Mouse (Mus musculus): ENCODE measurements around the gene Cfap97d1. TPM values are rescaled to one million over a fixed set of nuclear protein-coding genes. Genes with fewer than 3 reads are reported as not detected.
A peak's percentile ranks its signal among the peaks of the same experiment; 100 is the strongest.

Cfap97d1 gene
- polyA plus RNA-seq, 1 experiment from 2014 or later: not detected

GRCm38 (mm10) chr11:101953441-101953840 lies 30.6 kb upstream of the Cfap97d1 start:
- H3K9ac ChIP-seq (ENCODE audit: low read length): no peak overlapping the region
- 0 out of 2 replicates have a peak overlapping the region, but pooled peaks have one; percentile 43 for H3K27ac ChIP-seq (ENCODE audit: low read depth)
- H3K9me3 ChIP-seq (ENCODE audit: control insufficient read depth, low read length): no peaks in the 10 kb centered on the region
- no peak overlapping the region for H3K4me3 ChIP-seq (ENCODE audit: low read depth, low read length)
- no peak for ATAC-seq (replicated peaks; ENCODE audit: low FRiP score, low TSS enrichment, low read depth)
- 0 out of 2 replicates have a peak, but pooled peaks cover 4% of the 10 kb centered on the region for H3K27me3 ChIP-seq (replicated peaks; ENCODE audit: control insufficient read depth, insufficient read depth, low read length)
- H3K36me3 ChIP-seq (ENCODE audit: control insufficient read depth, insufficient read depth, low read length): no peaks in the 10 kb centered on the region
- H3K4me2 ChIP-seq (ENCODE audit: low read length): peak overlapping the region; percentile 33; the same call in 1 of the 2 replicates
- no peak for DNase-seq (ENCODE audit: low spot score)
- WGBS: 63% methylated on average over 4 of the region's 4 CpGs
- peaks cover 11% of the 10 kb centered on the region for H3K4me1 ChIP-seq (replicated peaks; ENCODE audit: control insufficient read depth, insufficient read depth, low read length)

- H3K4me2 ChIP-seq (ENCODE audit: low read length): no peak overlapping the region
- peaks cover 9% of the 10 kb centered on the region for H3K4me1 ChIP-seq (replicated peaks; ENCODE audit: control insufficient read depth, insufficient read depth, low read length)
- H3K27me3 ChIP-seq (replicated peaks; ENCODE audit: control insufficient read depth, insufficient read depth, low read length): peaks cover 20% of the 10 kb centered on the region
- no peak overlapping the region for H3K4me3 ChIP-seq (ENCODE audit: low read depth, low read length)
- DNase-seq (ENCODE audit: low spot score) (no peak), ATAC-seq (replicated peaks; ENCODE audit: low FRiP score, low TSS enrichment, low read depth) (no peak)
- no peak overlapping the region for H3K27ac ChIP-seq (ENCODE audit: low read depth)
- no peaks in the 10 kb centered on the region for H3K36me3 ChIP-seq (ENCODE audit: control insufficient read depth, insufficient read depth, low read length)
- no peaks in the 10 kb centered on the region for H3K9me3 ChIP-seq (ENCODE audit: control insufficient read depth, low read length)
- no peak overlapping the region for H3K9ac ChIP-seq (ENCODE audit: low read length)
- WGBS: 65% methylated on average over 5 of the region's 5 CpGs
These were observed 26.6 kb upstream of the Cfap97d1 start for GRCm38 (mm10) chr11:101957476-101957875.

DNA sequence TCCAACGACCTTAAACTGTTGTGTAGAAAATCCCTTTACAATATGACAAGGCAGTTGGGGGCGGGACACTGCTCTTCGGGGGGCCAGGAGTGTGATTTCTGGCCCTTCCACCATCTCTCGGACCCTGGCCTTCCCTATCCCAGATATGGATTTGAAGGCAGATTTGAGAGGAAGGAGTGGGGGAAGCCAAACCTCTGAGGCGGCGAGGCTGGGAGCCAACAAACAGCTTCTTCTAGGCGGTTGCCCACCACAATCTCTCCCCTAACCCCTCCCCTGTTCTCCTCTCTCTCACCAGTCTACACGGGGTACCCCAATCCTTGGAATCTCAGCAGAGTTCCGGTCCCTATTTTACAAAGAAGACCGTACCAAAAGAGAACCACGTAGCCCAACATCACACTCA lies 21.0 kb upstream of the Cfap97d1 start:
- Histone ChIP-seq H3K4me3 (ENCODE audit: low read depth, low read length) (peak overlapping the region; percentile 48; the same call in 1 of the 2 replicates), H3K9ac (ENCODE audit: low read length) (no peak overlapping the region), H3K36me3 (ENCODE audit: control insufficient read depth, insufficient read depth, low read length) (no peaks in the 10 kb centered on the region), H3K27ac (ENCODE audit: low read depth) (no peak overlapping the region), H3K4me2 (ENCODE audit: low read length) (peak overlapping the region; percentile 95), H3K9me3 (ENCODE audit: control insufficient read depth, low read length) (no peaks in the 10 kb centered on the region), H3K4me1 (replicated peaks; ENCODE audit: control insufficient read depth, insufficient read depth, low read length) (peaks cover 7% of the 10 kb centered on the region; the same call in 1 of the 2 replicates), H3K27me3 (replicated peaks; ENCODE audit: control insufficient read depth, insufficient read depth, low read length) (peaks cover 72% of the 10 kb centered on the region)
- 4% methylated on average over 11 of the region's 11 CpGs for WGBS
- no peak for DNase-seq (ENCODE audit: low spot score)
- no peak for ATAC-seq (replicated peaks; ENCODE audit: low FRiP score, low TSS enrichment, low read depth)

- Histone ChIP-seq H3K9ac (ENCODE audit: low read length) (peak overlapping the region; percentile 37), H3K4me1 (replicated peaks; ENCODE audit: control insufficient read depth, insufficient read depth, low read length) (peaks cover 7% of the 10 kb centered on the region; the same call in 1 of the 2 replicates), H3K27ac (ENCODE audit: low read depth) (no peak overlapping the region), H3K9me3 (ENCODE audit: control insufficient read depth, low read length) (no peaks in the 10 kb centered on the region), H3K4me2 (ENCODE audit: low read length) (peak overlapping the region; percentile 95), H3K36me3 (ENCODE audit: control insufficient read depth, insufficient read depth, low read length) (no peaks in the 10 kb centered on the region), H3K4me3 (ENCODE audit: low read depth, low read length) (peak overlapping the region; percentile 48), H3K27me3 (replicated peaks; ENCODE audit: control insufficient read depth, insufficient read depth, low read length) (peaks cover 72% of the 10 kb centered on the region)
- ATAC-seq (replicated peaks; ENCODE audit: low FRiP score, low TSS enrichment, low read depth) (no peak), DNase-seq (ENCODE audit: low spot score) (peak; percentile 71)
- under 1% methylated on average over 78 of the region's 78 CpGs for WGBS
These were observed 20.4 kb upstream of the Cfap97d1 start for GRCm38 (mm10) chr11:101963473-101964291.

- WGBS: 4% methylated on average over 8 of the region's 8 CpGs
- Histone ChIP-seq H3K4me2 (ENCODE audit: low read length) (no peak overlapping the region), H3K36me3 (ENCODE audit: control insufficient read depth, insufficient read depth, low read length) (no peaks in the 10 kb centered on the region), H3K27ac (ENCODE audit: low read depth) (no peak overlapping the region), H3K4me3 (ENCODE audit: low read depth, low read length) (no peak overlapping the region), H3K4me1 (replicated peaks; ENCODE audit: control insufficient read depth, insufficient read depth, low read length) (peaks cover 7% of the 10 kb centered on the region; the same call in 1 of the 2 replicates), H3K9ac (ENCODE audit: low read length) (no peak overlapping the region), H3K9me3 (ENCODE audit: control insufficient read depth, low read length) (no peaks in the 10 kb centered on the region), H3K27me3 (replicated peaks; ENCODE audit: control insufficient read depth, insufficient read depth, low read length) (peaks cover 72% of the 10 kb centered on the region)
- ATAC-seq (replicated peaks; ENCODE audit: low FRiP score, low TSS enrichment, low read depth): no peak
- peak; percentile 67 for DNase-seq (ENCODE audit: low spot score)
These were observed 19.4 kb upstream of the Cfap97d1 start for GRCm38 (mm10) chr11:101964647-101965046.

GRCm38 (mm10) chr11:101965553-101965952 lies 18.5 kb upstream of the Cfap97d1 start:
- no peak overlapping the region for H3K9ac ChIP-seq (ENCODE audit: low read length)
- H3K9me3 ChIP-seq (ENCODE audit: control insufficient read depth, low read length): no peaks in the 10 kb centered on the region
- no peaks in the 10 kb centered on the region for H3K36me3 ChIP-seq (ENCODE audit: control insufficient read depth, insufficient read depth, low read length)
- H3K27me3 ChIP-seq (replicated peaks; ENCODE audit: control insufficient read depth, insufficient read depth, low read length): peaks cover 71% of the 10 kb centered on the region
- H3K4me3 ChIP-seq (ENCODE audit: low read depth, low read length): no peak overlapping the region
- DNase-seq (ENCODE audit: low spot score) (no peak), ATAC-seq (replicated peaks; ENCODE audit: low FRiP score, low TSS enrichment, low read depth) (no peak)
- WGBS: 6% methylated on average over 2 of the region's 2 CpGs
- no peak overlapping the region for H3K27ac ChIP-seq (ENCODE audit: low read depth)
- H3K4me2 ChIP-seq (ENCODE audit: low read length): no peak overlapping the region
- peaks cover 7% of the 10 kb centered on the region; the same call in 1 of the 2 replicates for H3K4me1 ChIP-seq (replicated peaks; ENCODE audit: control insufficient read depth, insufficient read depth, low read length)

DNA sequence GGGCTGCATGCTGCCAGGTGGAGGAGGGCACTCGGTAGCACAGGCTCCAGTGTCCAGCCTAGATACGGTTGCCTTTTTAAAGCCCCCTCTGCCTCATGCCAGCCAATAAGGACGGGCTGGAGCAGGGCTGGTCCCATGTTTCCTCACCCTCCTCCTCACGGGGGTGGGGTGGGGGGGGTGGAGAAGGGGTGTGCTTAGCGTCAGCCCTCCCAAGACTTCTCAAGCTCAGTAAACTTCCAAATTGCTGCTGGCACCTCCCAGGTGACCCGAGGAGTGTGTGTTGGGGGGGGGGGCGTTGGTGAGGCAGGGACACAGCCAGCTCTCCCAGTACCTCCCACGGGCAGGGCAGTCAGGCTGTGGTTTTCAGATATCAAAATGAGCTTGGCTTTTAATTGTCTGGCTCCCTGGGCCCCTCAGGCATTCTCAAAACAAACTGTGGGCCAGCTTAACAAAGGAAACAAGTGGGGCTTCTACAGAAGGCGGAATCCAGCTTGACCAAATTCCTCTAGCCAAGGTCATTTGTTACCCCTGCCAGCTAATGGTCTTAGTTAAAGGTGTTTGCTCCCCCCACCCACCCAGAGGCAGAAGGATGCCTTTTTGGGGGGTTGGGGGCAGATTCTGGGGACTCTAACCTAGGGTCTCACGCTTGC lies 17.0 kb upstream of the Cfap97d1 start, which contains the start of gene Sost:
Sost (minus strand) TSS at position 51 of the 650 bp plus-strand sequence.
- Histone ChIP-seq H3K27me3 (replicated peaks; ENCODE audit: control insufficient read depth, insufficient read depth, low read length) (peaks cover 56% of the 10 kb centered on the region), H3K9me3 (ENCODE audit: control insufficient read depth, low read length) (no peaks in the 10 kb centered on the region), H3K4me1 (replicated peaks; ENCODE audit: control insufficient read depth, insufficient read depth, low read length) (peaks cover 7% of the 10 kb centered on the region; the same call in 1 of the 2 replicates), H3K9ac (ENCODE audit: low read length) (no peak within 1 kb of the TSS), H3K27ac (ENCODE audit: low read depth) (no peak within 1 kb of the TSS), H3K36me3 (ENCODE audit: control insufficient read depth, insufficient read depth, low read length) (no peaks in the 10 kb centered on the region), H3K4me2 (ENCODE audit: low read length) (no peak within 1 kb of the TSS), H3K4me3 (ENCODE audit: low read depth, low read length) (no peak within 1 kb of the TSS)
- DNase-seq (ENCODE audit: low spot score): no peak
- 26% methylated on average over 10 of the region's 10 CpGs for WGBS
- ATAC-seq (replicated peaks; ENCODE audit: low FRiP score, low TSS enrichment, low read depth): no peak

DNA sequence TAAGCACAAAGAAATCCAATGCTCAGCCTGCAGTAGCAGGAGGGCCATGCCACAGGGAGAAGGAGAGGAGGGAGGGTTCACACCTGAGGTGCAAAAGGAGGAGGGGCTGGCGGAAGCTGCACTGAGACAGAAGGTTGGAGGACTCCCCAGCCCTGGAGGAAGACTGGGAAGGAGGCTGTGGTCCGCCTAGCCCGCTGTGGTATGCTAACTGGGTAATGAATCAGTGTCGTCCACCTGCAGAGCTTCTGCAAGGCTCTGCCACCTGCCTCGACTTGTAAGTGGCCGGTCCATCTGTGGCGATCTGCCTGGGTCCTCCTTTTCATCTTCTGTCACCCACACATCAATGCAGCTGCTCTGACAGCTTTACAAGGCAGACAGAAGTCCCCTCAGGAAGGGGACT lies 15.8 kb upstream of the Cfap97d1 start:
- ATAC-seq (replicated peaks; ENCODE audit: low FRiP score, low TSS enrichment, low read depth): 0 out of 2 replicates have a peak, but pooled peaks have one; percentile 17
- Histone ChIP-seq H3K4me2 (ENCODE audit: low read length) (no peak overlapping the region), H3K27me3 (replicated peaks; ENCODE audit: control insufficient read depth, insufficient read depth, low read length) (peaks cover 44% of the 10 kb centered on the region), H3K4me1 (replicated peaks; ENCODE audit: control insufficient read depth, insufficient read depth, low read length) (peaks cover 5% of the 10 kb centered on the region; the same call in 1 of the 2 replicates), H3K9me3 (ENCODE audit: control insufficient read depth, low read length) (no peaks in the 10 kb centered on the region), H3K9ac (ENCODE audit: low read length) (no peak overlapping the region), H3K4me3 (ENCODE audit: low read depth, low read length) (no peak overlapping the region), H3K27ac (ENCODE audit: low read depth) (no peak overlapping the region), H3K36me3 (ENCODE audit: control insufficient read depth, insufficient read depth, low read length) (no peaks in the 10 kb centered on the region)
- WGBS: 14% methylated on average over 7 of the region's 7 CpGs
- no peak for DNase-seq (ENCODE audit: low spot score)

Data from intestine, embryonic 14.5 days (tissue).